Mouse (Mus musculus) urinary bladder, postnatal 25 days (tissue): ENCODE results near the gene Myzap.
"Not testable (repeated sequence)": the region's sequence is repeated elsewhere in the genome, so short reads cannot be mapped to it uniquely, and the experiment has no call there.

ENCODE experiments used
- DNase-seq: peaks from one replicate; pipeline ENCODE4 v3.0.0; 2022; ENCODE audit warnings: low spot score

The Myzap gene

GRCm38 (mm10) chr9:71543443-71544222 lies 48.5 kb downstream of the Myzap start:
- DNase-seq = peak; percentile 87

GRCm38 (mm10) chr9:71542292-71542691 lies 49.9 kb downstream of the Myzap start:
- no peak for DNase-seq

- no peak for DNase-seq
Observed at GRCm38 (mm10) chr9:71540739-71541138, 51.4 kb downstream of the Myzap start.

GRCm38 (mm10) chr9:71535730-71536129 lies 56.4 kb downstream of the Myzap start:
- DNase-seq = no peak

- no peak for DNase-seq
Observed at GRCm38 (mm10) chr9:71535036-71535435, 57.1 kb downstream of the Myzap start.

- no peak for DNase-seq
Observed at GRCm38 (mm10) chr9:71529960-71530359, 62.2 kb downstream of the Myzap start.

- DNase-seq = no peak
Observed at GRCm38 (mm10) chr9:71527438-71527837, 64.7 kb downstream of the Myzap start.

GRCm38 (mm10) chr9:71523901-71524300 lies 68.3 kb downstream of the Myzap start:
- no peak for DNase-seq

GRCm38 (mm10) chr9:71519836-71520235 lies 72.3 kb downstream of the Myzap start:
- no peak for DNase-seq

GRCm38 (mm10) chr9:71517487-71517886 lies 74.7 kb downstream of the Myzap start:
- no peak for DNase-seq

GRCm38 (mm10) chr9:71515862-71516261 lies 76.3 kb downstream of the Myzap start:
- no peak for DNase-seq

- DNase-seq = no peak
Observed at GRCm38 (mm10) chr9:71513566-71513965, 78.6 kb downstream of the Myzap start.

GRCm38 (mm10) chr9:71512899-71513298 lies 79.3 kb downstream of the Myzap start:
- DNase-seq = no peak

- DNase-seq = no peak
Observed at GRCm38 (mm10) chr9:71498391-71499182, 93.6 kb downstream of the Myzap start.

GRCm38 (mm10) chr9:71496637-71497036 lies 95.5 kb downstream of the Myzap start:
- no peak for DNase-seq

- DNase-seq = no peak
Observed at GRCm38 (mm10) chr9:71493771-71494170, 98.4 kb downstream of the Myzap start.

- DNase-seq = no peak
Observed at GRCm38 (mm10) chr9:71492296-71493025, 99.7 kb downstream of the Myzap start.

- no peak for DNase-seq
Observed at GRCm38 (mm10) chr9:71490076-71490475, 102.1 kb downstream of the Myzap start.

GRCm38 (mm10) chr9:71486127-71486526 lies 106.0 kb downstream of the Myzap start:
- no peak for DNase-seq

GRCm38 (mm10) chr9:71485475-71486094 lies 106.6 kb downstream of the Myzap start, which contains the start of gene Polr2m:
TSS of gene Polr2m (minus strand) at chr9:71485935.
- peak; percentile 94 for DNase-seq

- DNase-seq = no peak
Observed at GRCm38 (mm10) chr9:71484871-71485474, 107.2 kb downstream of the Myzap start.

GRCm38 (mm10) chr9:71483872-71484271 lies 108.3 kb downstream of the Myzap start:
- DNase-seq = not testable (repeated sequence)
